Mouse (Mus musculus): ENCODE results near the gene Npas3. TPM values are rescaled to one million over a fixed set of nuclear protein-coding genes. Genes with fewer than 3 reads are reported as not detected.

Npas3 gene
- total and polyA plus RNA-seq, 3 experiments, result 0.02 to 0.64 (median 0.10) TPM

GRCm38 (mm10) chr12:53519556-53519955 is 271.1 kb downstream of the Npas3 start:
- WGBS, result 79% methylated on average over 4 of the region's 4 CpGs
- H3K4me1 ChIP-seq (ENCODE audit: control insufficient read depth, insufficient read depth, low read length), result no peaks in the 10 kb centered on the region
- no peaks in the 10 kb centered on the region for H3K27me3 ChIP-seq (ENCODE audit: control insufficient read depth, insufficient read depth, low read length)
- H3K4me3 ChIP-seq, result no peak overlapping the region
- no peak overlapping the region for H3K27ac ChIP-seq
- no peak for DNase-seq
- H3K9ac ChIP-seq (ENCODE audit: low read depth, low read length), result no peak overlapping the region
- no peaks in the 10 kb centered on the region for H3K36me3 ChIP-seq (ENCODE audit: control insufficient read depth, insufficient read depth, low read length)
- no peaks in the 10 kb centered on the region for H3K79me2 ChIP-seq (replicated peaks; ENCODE audit: control insufficient read depth, insufficient read depth, low read length)
- intact Hi-C loops (cut with DNase I), result no loop called here
- TF ChIP-seq EP300 (IDR thresholded peaks at IDR 0.05; ENCODE audit: insufficient read depth, low read depth, low read length) (no peak), POLR2A (IDR thresholded peaks at IDR 0.05; ENCODE audit: insufficient read depth, low read depth, low read length) (no peak), CTCF (IDR thresholded peaks at IDR 0.05) (no peak)

GRCm38 (mm10) chr12:53522631-53523030 is 274.2 kb downstream of the Npas3 start:
- H3K36me3 ChIP-seq (ENCODE audit: control insufficient read depth, insufficient read depth, low read length), result no peaks in the 10 kb centered on the region
- H3K4me1 ChIP-seq (ENCODE audit: control insufficient read depth, insufficient read depth, low read length), result no peaks in the 10 kb centered on the region
- intact Hi-C loops (cut with DNase I), result no loop called here
- no peak overlapping the region for H3K27ac ChIP-seq
- no peak overlapping the region for H3K9ac ChIP-seq (ENCODE audit: low read depth, low read length)
- 75% methylated on average over 5 of the region's 5 CpGs for WGBS
- no peak overlapping the region for H3K4me3 ChIP-seq
- H3K79me2 ChIP-seq (replicated peaks; ENCODE audit: control insufficient read depth, insufficient read depth, low read length), result no peaks in the 10 kb centered on the region
- H3K27me3 ChIP-seq (ENCODE audit: control insufficient read depth, insufficient read depth, low read length), result no peaks in the 10 kb centered on the region
- no peak for DNase-seq
- TF ChIP-seq EP300 (IDR thresholded peaks at IDR 0.05; ENCODE audit: insufficient read depth, low read depth, low read length) (no peak), POLR2A (IDR thresholded peaks at IDR 0.05; ENCODE audit: insufficient read depth, low read depth, low read length) (no peak), CTCF (IDR thresholded peaks at IDR 0.05) (no peak)

DNA sequence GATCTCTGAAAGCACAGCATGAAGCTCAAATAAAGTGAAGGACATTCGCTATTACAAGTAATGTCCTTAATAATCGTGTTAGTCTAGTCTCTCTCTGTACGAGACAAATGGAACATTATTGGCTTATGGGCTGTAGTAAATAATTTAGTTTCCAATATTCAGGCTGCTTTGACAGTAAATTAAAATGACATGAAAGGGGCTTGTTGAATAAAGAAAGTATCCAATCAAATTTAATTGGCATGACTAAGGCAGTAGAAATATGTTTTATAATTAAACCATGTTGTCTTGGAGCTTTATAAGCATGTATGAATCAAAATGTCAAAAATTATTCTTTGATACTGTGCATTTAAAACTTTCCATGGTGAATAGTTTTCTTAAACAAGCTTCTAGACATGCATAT is 278.6 kb downstream of the Npas3 start:
- Histone ChIP-seq H3K9ac (ENCODE audit: low read depth, low read length) (no peak overlapping the region), H3K4me1 (ENCODE audit: control insufficient read depth, insufficient read depth, low read length) (no peaks in the 10 kb centered on the region), H3K27me3 (ENCODE audit: control insufficient read depth, insufficient read depth, low read length) (no peaks in the 10 kb centered on the region), H3K36me3 (ENCODE audit: control insufficient read depth, insufficient read depth, low read length) (no peaks in the 10 kb centered on the region), H3K4me3 (no peak overlapping the region), H3K27ac (no peak overlapping the region), H3K79me2 (replicated peaks; ENCODE audit: control insufficient read depth, insufficient read depth, low read length) (no peaks in the 10 kb centered on the region)
- no peak for DNase-seq
- intact Hi-C loops (cut with DNase I), result no loop called here
- 93% methylated on average over 3 of the region's 3 CpGs for WGBS
- TF ChIP-seq CTCF (IDR thresholded peaks at IDR 0.05) (no peak), EP300 (IDR thresholded peaks at IDR 0.05; ENCODE audit: insufficient read depth, low read depth, low read length) (no peak), POLR2A (IDR thresholded peaks at IDR 0.05; ENCODE audit: insufficient read depth, low read depth, low read length) (no peak)

- no peaks in the 10 kb centered on the region for H3K36me3 ChIP-seq (ENCODE audit: control insufficient read depth, insufficient read depth, low read length)
- intact Hi-C loops (cut with DNase I), result no loop called here
- no peaks in the 10 kb centered on the region for H3K27me3 ChIP-seq (ENCODE audit: control insufficient read depth, insufficient read depth, low read length)
- H3K79me2 ChIP-seq (replicated peaks; ENCODE audit: control insufficient read depth, insufficient read depth, low read length), result no peaks in the 10 kb centered on the region
- H3K9ac ChIP-seq (ENCODE audit: low read depth, low read length), result no peak overlapping the region
- DNase-seq, result no peak
- no peaks in the 10 kb centered on the region for H3K4me1 ChIP-seq (ENCODE audit: control insufficient read depth, insufficient read depth, low read length)
- WGBS, result 78% methylated on average over 2 of the region's 2 CpGs
- no peak overlapping the region for H3K4me3 ChIP-seq
- no peak overlapping the region for H3K27ac ChIP-seq
- TF ChIP-seq EP300 (IDR thresholded peaks at IDR 0.05; ENCODE audit: insufficient read depth, low read depth, low read length) (no peak), CTCF (IDR thresholded peaks at IDR 0.05) (no peak), POLR2A (IDR thresholded peaks at IDR 0.05; ENCODE audit: insufficient read depth, low read depth, low read length) (no peak)
Observed at GRCm38 (mm10) chr12:53529345-53529744, 280.9 kb downstream of the Npas3 start.

DNA sequence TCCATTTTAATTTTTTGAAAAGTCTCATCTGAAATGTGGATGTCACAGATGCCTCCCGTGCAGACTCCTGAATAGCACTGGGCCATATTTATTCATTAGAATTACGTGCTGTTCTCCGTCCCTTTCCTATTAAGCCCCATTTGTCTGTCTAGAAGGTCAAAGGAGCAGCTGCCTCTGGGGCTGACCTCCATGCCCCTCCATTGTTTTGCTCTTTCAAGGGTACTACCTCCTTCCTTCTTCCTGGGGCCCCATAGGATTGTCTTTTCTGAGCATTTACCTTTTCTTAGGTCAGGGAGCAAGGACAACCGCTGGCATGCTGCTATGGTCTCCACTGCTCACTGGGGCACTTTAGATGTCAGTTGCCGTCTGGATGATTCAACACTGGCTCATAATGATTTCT is 288.3 kb downstream of the Npas3 start:
- H3K79me2 ChIP-seq (replicated peaks; ENCODE audit: control insufficient read depth, insufficient read depth, low read length), result no peaks in the 10 kb centered on the region
- WGBS, result 77% methylated on average over 5 of the region's 5 CpGs
- DNase-seq, result no peak
- TF ChIP-seq POLR2A (IDR thresholded peaks at IDR 0.05; ENCODE audit: insufficient read depth, low read depth, low read length), result no peak
- TF ChIP-seq EP300 (IDR thresholded peaks at IDR 0.05; ENCODE audit: insufficient read depth, low read depth, low read length), result no peak
- TF ChIP-seq CTCF (IDR thresholded peaks at IDR 0.05), result no peak
- no peaks in the 10 kb centered on the region for H3K27me3 ChIP-seq (ENCODE audit: control insufficient read depth, insufficient read depth, low read length)
- H3K4me1 ChIP-seq (ENCODE audit: control insufficient read depth, insufficient read depth, low read length), result no peaks in the 10 kb centered on the region
- H3K27ac ChIP-seq, result no peak overlapping the region
- H3K36me3 ChIP-seq (ENCODE audit: control insufficient read depth, insufficient read depth, low read length), result no peaks in the 10 kb centered on the region
- no peak overlapping the region for H3K4me3 ChIP-seq
- H3K9ac ChIP-seq (ENCODE audit: low read depth, low read length), result no peak overlapping the region
- intact Hi-C loops (cut with DNase I), result no loop called here

GRCm38 (mm10) chr12:53556359-53556758 is 307.9 kb downstream of the Npas3 start:
- intact Hi-C loops (cut with DNase I), result no loop called here
- TF ChIP-seq CTCF (IDR thresholded peaks at IDR 0.05) (no peak), EP300 (IDR thresholded peaks at IDR 0.05; ENCODE audit: insufficient read depth, low read depth, low read length) (no peak), POLR2A (IDR thresholded peaks at IDR 0.05; ENCODE audit: insufficient read depth, low read depth, low read length) (no peak)
- DNase-seq, result no peak
- Histone ChIP-seq H3K4me3 (no peak overlapping the region), H3K9ac (ENCODE audit: low read depth, low read length) (no peak overlapping the region), H3K27ac (no peak overlapping the region), H3K36me3 (ENCODE audit: control insufficient read depth, insufficient read depth, low read length) (no peaks in the 10 kb centered on the region), H3K27me3 (ENCODE audit: control insufficient read depth, insufficient read depth, low read length) (no peaks in the 10 kb centered on the region), H3K4me1 (ENCODE audit: control insufficient read depth, insufficient read depth, low read length) (no peaks in the 10 kb centered on the region), H3K79me2 (replicated peaks; ENCODE audit: control insufficient read depth, insufficient read depth, low read length) (no peaks in the 10 kb centered on the region)
- WGBS, result 78% methylated on average over 2 of the region's 2 CpGs

Data from heart, adult 2 months (tissue).